Mouse (Mus musculus): ENCODE data around the gene Itgb8. TPM values are rescaled to one million over a fixed set of nuclear protein-coding genes. Genes with fewer than 3 reads are reported as not detected.
A peak's percentile ranks its signal among the peaks of the same experiment; 100 is the strongest.

The Itgb8 gene
- polyA plus RNA-seq, 1 experiment: 13.7 TPM

- WGBS: 76% methylated on average over 1 of the region's 1 CpGs
- Histone ChIP-seq H3K27ac (ENCODE audit: insufficient read depth, low read length) (no peak overlapping the region), H3K4me3 (replicated peaks; ENCODE audit: insufficient read depth, low read depth, low read length) (no peak overlapping the region), H3K27me3 (ENCODE audit: control insufficient read depth, insufficient read depth, low read length) (no peaks in the 10 kb centered on the region), H3K4me1 (ENCODE audit: control insufficient read depth, insufficient read depth, low read length) (no peaks in the 10 kb centered on the region)
- DNase-seq: peak in 1 of 2 experiments; percentile 40
- TF ChIP-seq CTCF (IDR thresholded peaks at IDR 0.05; ENCODE audit: borderline replicate concordance, insufficient read depth, low read depth, low read length) (no peak), POLR2A (IDR thresholded peaks at IDR 0.05; ENCODE audit: borderline replicate concordance, insufficient read depth, low read length) (no peak)
Observed at GRCm38 (mm10) chr12:119219409-119219808, 19.2 kb downstream of the Itgb8 start.

GRCm38 (mm10) chr12:119217700-119218265 is 20.8 kb downstream of the Itgb8 start:
- Histone ChIP-seq H3K4me3 (replicated peaks; ENCODE audit: insufficient read depth, low read depth, low read length) (no peak overlapping the region), H3K27me3 (ENCODE audit: control insufficient read depth, insufficient read depth, low read length) (no peaks in the 10 kb centered on the region), H3K4me1 (ENCODE audit: control insufficient read depth, insufficient read depth, low read length) (no peaks in the 10 kb centered on the region), H3K27ac (ENCODE audit: insufficient read depth, low read length) (no peak overlapping the region)
- TF ChIP-seq POLR2A (IDR thresholded peaks at IDR 0.05; ENCODE audit: borderline replicate concordance, insufficient read depth, low read length) (no peak), CTCF (IDR thresholded peaks at IDR 0.05; ENCODE audit: borderline replicate concordance, insufficient read depth, low read depth, low read length) (no peak)
- no peak for DNase-seq

- WGBS: 99% methylated on average over 3 of the region's 3 CpGs
- no peak for DNase-seq
- TF ChIP-seq CTCF (IDR thresholded peaks at IDR 0.05; ENCODE audit: borderline replicate concordance, insufficient read depth, low read depth, low read length) (no peak), POLR2A (IDR thresholded peaks at IDR 0.05; ENCODE audit: borderline replicate concordance, insufficient read depth, low read length) (no peak)
- Histone ChIP-seq H3K4me3 (replicated peaks; ENCODE audit: insufficient read depth, low read depth, low read length) (no peak overlapping the region), H3K27me3 (ENCODE audit: control insufficient read depth, insufficient read depth, low read length) (no peaks in the 10 kb centered on the region), H3K27ac (ENCODE audit: insufficient read depth, low read length) (no peak overlapping the region), H3K4me1 (ENCODE audit: control insufficient read depth, insufficient read depth, low read length) (no peaks in the 10 kb centered on the region)
Observed at GRCm38 (mm10) chr12:119215225-119215624, 23.4 kb downstream of the Itgb8 start.

GRCm38 (mm10) chr12:119211533-119211932 is 27.1 kb downstream of the Itgb8 start:
- DNase-seq: no peak
- Histone ChIP-seq H3K4me3 (replicated peaks; ENCODE audit: insufficient read depth, low read depth, low read length) (no peak overlapping the region), H3K4me1 (ENCODE audit: control insufficient read depth, insufficient read depth, low read length) (no peaks in the 10 kb centered on the region), H3K27me3 (ENCODE audit: control insufficient read depth, insufficient read depth, low read length) (no peaks in the 10 kb centered on the region), H3K27ac (ENCODE audit: insufficient read depth, low read length) (no peak overlapping the region)
- 36% methylated on average over 2 of the region's 2 CpGs for WGBS
- TF ChIP-seq CTCF (IDR thresholded peaks at IDR 0.05; ENCODE audit: borderline replicate concordance, insufficient read depth, low read depth, low read length): no peak
- TF ChIP-seq POLR2A (IDR thresholded peaks at IDR 0.05; ENCODE audit: borderline replicate concordance, insufficient read depth, low read length): no peak

GRCm38 (mm10) chr12:119210590-119210989 is 28.0 kb downstream of the Itgb8 start:
- Histone ChIP-seq H3K27me3 (ENCODE audit: control insufficient read depth, insufficient read depth, low read length) (no peaks in the 10 kb centered on the region), H3K4me1 (ENCODE audit: control insufficient read depth, insufficient read depth, low read length) (no peaks in the 10 kb centered on the region), H3K4me3 (replicated peaks; ENCODE audit: insufficient read depth, low read depth, low read length) (no peak overlapping the region), H3K27ac (ENCODE audit: insufficient read depth, low read length) (no peak overlapping the region)
- WGBS: 86% methylated on average over 2 of the region's 2 CpGs
- TF ChIP-seq CTCF (IDR thresholded peaks at IDR 0.05; ENCODE audit: borderline replicate concordance, insufficient read depth, low read depth, low read length) (no peak), POLR2A (IDR thresholded peaks at IDR 0.05; ENCODE audit: borderline replicate concordance, insufficient read depth, low read length) (no peak)
- no peak for DNase-seq

GRCm38 (mm10) chr12:119210073-119210425 is 28.6 kb downstream of the Itgb8 start:
- 94% methylated on average over 1 of the region's 1 CpGs for WGBS
- H3K4me3 ChIP-seq (replicated peaks; ENCODE audit: insufficient read depth, low read depth, low read length): no peak overlapping the region
- TF ChIP-seq POLR2A (IDR thresholded peaks at IDR 0.05; ENCODE audit: borderline replicate concordance, insufficient read depth, low read length) (no peak), CTCF (IDR thresholded peaks at IDR 0.05; ENCODE audit: borderline replicate concordance, insufficient read depth, low read depth, low read length) (no peak)
- DNase-seq: no peak
- no peaks in the 10 kb centered on the region for H3K4me1 ChIP-seq (ENCODE audit: control insufficient read depth, insufficient read depth, low read length)
- no peak overlapping the region for H3K27ac ChIP-seq (ENCODE audit: insufficient read depth, low read length)
- H3K27me3 ChIP-seq (ENCODE audit: control insufficient read depth, insufficient read depth, low read length): no peaks in the 10 kb centered on the region

- no peak for DNase-seq
- H3K27me3 ChIP-seq (ENCODE audit: control insufficient read depth, insufficient read depth, low read length): no peaks in the 10 kb centered on the region
- 88% methylated on average over 2 of the region's 2 CpGs for WGBS
Observed at GRCm38 (mm10) chr12:119209384-119210072, 29.1 kb downstream of the Itgb8 start.

GRCm38 (mm10) chr12:119207464-119207801 is 31.2 kb downstream of the Itgb8 start:
- no peak overlapping the region for H3K27ac ChIP-seq (ENCODE audit: insufficient read depth, low read length)
- 66% methylated on average over 1 of the region's 1 CpGs for WGBS
- TF ChIP-seq POLR2A (IDR thresholded peaks at IDR 0.05; ENCODE audit: borderline replicate concordance, insufficient read depth, low read length) (no peak), CTCF (IDR thresholded peaks at IDR 0.05; ENCODE audit: borderline replicate concordance, insufficient read depth, low read depth, low read length) (no peak)
- DNase-seq: no peak
- H3K27me3 ChIP-seq (ENCODE audit: control insufficient read depth, insufficient read depth, low read length): no peaks in the 10 kb centered on the region
- H3K4me3 ChIP-seq (replicated peaks; ENCODE audit: insufficient read depth, low read depth, low read length): no peak overlapping the region
- H3K4me1 ChIP-seq (ENCODE audit: control insufficient read depth, insufficient read depth, low read length): no peaks in the 10 kb centered on the region

More at GRCm38 (mm10) chr12:119209384-119210072, 29.1 kb downstream of the Itgb8 start:
- H3K4me1 ChIP-seq (ENCODE audit: control insufficient read depth, insufficient read depth, low read length): no peaks in the 10 kb centered on the region
- TF ChIP-seq CTCF (IDR thresholded peaks at IDR 0.05; ENCODE audit: borderline replicate concordance, insufficient read depth, low read depth, low read length) (no peak), POLR2A (IDR thresholded peaks at IDR 0.05; ENCODE audit: borderline replicate concordance, insufficient read depth, low read length) (no peak)
- H3K27ac ChIP-seq (ENCODE audit: insufficient read depth, low read length): no peak overlapping the region
- no peak overlapping the region for H3K4me3 ChIP-seq (replicated peaks; ENCODE audit: insufficient read depth, low read depth, low read length)

All from cerebellum, adult 2 months (tissue).